Mouse (Mus musculus) inflammation-experienced regulatory T-cells, adult 6 months (primary cell): Measurements from ENCODE around the gene D16Ertd472e. TPM values are rescaled to one million over a fixed set of nuclear protein-coding genes. Genes with fewer than 3 reads are reported as not detected.

Source experiments
- polyA plus RNA-seq, 3 experiments: library from polyadenylated mRNA; unstranded; fragments of 100-300 nt; shearing (Covaris generic); gene quantifications; one replicate each; pipeline ENCODE4 v1.2.1; 2017

D16Ertd472e gene
- polyA plus RNA-seq, 3 experiments from 2014 or later, result 39.6 to 60.2 (median 48.6) TPM

Other genes starting within 250 kb of the D16Ertd472e start
- 10 to 100 TPM in 1 of 3 experiments, 1 to 10 TPM in 2; 6.6 to 12.3 (median 8.0) TPM for gene Btg3, start 199.5 kb downstream of the D16Ertd472e start, polyA plus RNA-seq